Mouse (Mus musculus) midbrain, embryonic 14.5 days (tissue): ENCODE results near the gene Crispld2. TPM values are rescaled to one million over a fixed set of nuclear protein-coding genes. Genes with fewer than 3 reads are reported as not detected.

Experiments used
- ATAC-seq: fragments of 200-750 bp; cut with Nextera tagmentation; 2 replicates; pipeline ENCODE4 v1.8.0; 2017; ENCODE audit warnings: moderate number of reproducible peaks, moderate library complexity; ENCODE audit not compliant: low FRiP score, low TSS enrichment
- DNase-seq: peaks from one replicate; pipeline ENCODE4 v3.0.0-alpha.2; 2015
- H3K27ac ChIP-seq: fragments of 300-500 bp; sonication (generic); replicated peaks from 2 replicates; pipeline ENCODE4 v1.5.1; 2014; ENCODE audit warnings: mild to moderate bottlenecking, low read depth, low read length, moderate library complexity
- H3K27me3 ChIP-seq: fragments of 300-500 bp; sonication (generic); 2 replicates; pipeline ENCODE4 v1.6.1; 2014; ENCODE audit warnings: low read length, control low read depth, mixed read lengths; ENCODE audit not compliant: control insufficient read depth, insufficient read depth
- H3K36me3 ChIP-seq: fragments of 300-500 bp; sonication (generic); 2 replicates; pipeline ENCODE4 v1.6.1; 2014; ENCODE audit warnings: low read length, control low read depth; ENCODE audit not compliant: control insufficient read depth, insufficient read depth
- H3K4me1 ChIP-seq: fragments of 300-500 bp; sonication (generic); 2 replicates; pipeline ENCODE4 v1.6.1; 2014; ENCODE audit warnings: mild to moderate bottlenecking, antibody characterized with exemption, low read length, control low read depth; ENCODE audit not compliant: control insufficient read depth, insufficient read depth
- H3K4me2 ChIP-seq: fragments of 300-500 bp; sonication (generic); 2 replicates; pipeline ENCODE4 v1.6.1; 2014; ENCODE audit warnings: mild to moderate bottlenecking, low read length, moderate library complexity
- H3K4me3 ChIP-seq: fragments of 300-500 bp; sonication (generic); replicated peaks from 2 replicates; pipeline ENCODE4 v1.5.1; 2014; ENCODE audit warnings: low read depth, low read length
- H3K9ac ChIP-seq: fragments of 300-500 bp; sonication (generic); replicated peaks from 2 replicates; pipeline ENCODE4 v1.6.1; 2014; ENCODE audit warnings: mild to moderate bottlenecking, low read length, moderate library complexity
- H3K9me3 ChIP-seq: fragments of 300-500 bp; sonication (generic); 2 replicates; pipeline ENCODE4 v1.6.1; 2016; ENCODE audit warnings: low read length, control low read depth, mixed read lengths; ENCODE audit not compliant: control insufficient read depth
- WGBS: fragments of 180-500 bp; shearing (Covaris S2); extraction: QIAGEN DNeasy Blood & Tissue Kit; methylation state at CpG from one replicate; pipeline ENCODE4 v1.1.7; 2014; 5-methylcytosine and 5-hydroxymethylcytosine counted together
- polyA plus RNA-seq: library from polyadenylated mRNA; unstranded; fragments of >200 nt; fragmentation: Nextera tagmentation; extraction: Ambion mirVana; gene quantifications from 2 replicates; pipeline ENCODE4 v1.2.1, GENCODE M21; 2014

Gene Crispld2
- polyA plus RNA-seq, 1 experiment from 2014 or later: 1.1 TPM

DNA sequence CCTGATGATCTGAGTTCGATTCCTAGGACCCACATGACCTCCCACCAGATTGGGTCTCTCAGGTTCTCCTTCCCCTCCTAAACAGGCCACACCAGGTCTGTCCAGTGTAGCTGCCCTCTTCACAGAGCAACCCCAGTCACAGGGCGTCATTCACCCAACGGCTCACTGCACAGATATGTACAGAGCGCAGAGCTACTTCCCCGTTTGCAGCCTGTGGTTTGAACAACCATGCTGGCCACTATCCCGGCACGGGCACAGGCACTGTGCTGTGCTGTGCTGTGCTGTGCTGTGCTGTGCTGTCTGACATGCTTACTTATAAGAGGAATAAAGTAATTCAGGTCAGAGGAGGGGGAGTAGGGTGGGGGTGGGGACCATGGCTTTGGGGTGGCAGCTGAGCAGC is 24.2 kb downstream of the Crispld2 start:
- ATAC-seq (no peak), DNase-seq (no peak)
- H3K27me3 ChIP-seq: no peaks in the 10 kb centered on the region
- 85% methylated on average over 7 of the region's 7 CpGs for WGBS
- H3K4me3 ChIP-seq: no peak overlapping the region
- no peak overlapping the region for H3K27ac ChIP-seq
- H3K9me3 ChIP-seq: no peaks in the 10 kb centered on the region
- no peak overlapping the region for H3K9ac ChIP-seq
- no peak overlapping the region for H3K4me2 ChIP-seq
- H3K36me3 ChIP-seq: no peaks in the 10 kb centered on the region
- H3K4me1 ChIP-seq: 0 out of 2 replicates have a peak, but pooled peaks cover 5% of the 10 kb centered on the region

DNA sequence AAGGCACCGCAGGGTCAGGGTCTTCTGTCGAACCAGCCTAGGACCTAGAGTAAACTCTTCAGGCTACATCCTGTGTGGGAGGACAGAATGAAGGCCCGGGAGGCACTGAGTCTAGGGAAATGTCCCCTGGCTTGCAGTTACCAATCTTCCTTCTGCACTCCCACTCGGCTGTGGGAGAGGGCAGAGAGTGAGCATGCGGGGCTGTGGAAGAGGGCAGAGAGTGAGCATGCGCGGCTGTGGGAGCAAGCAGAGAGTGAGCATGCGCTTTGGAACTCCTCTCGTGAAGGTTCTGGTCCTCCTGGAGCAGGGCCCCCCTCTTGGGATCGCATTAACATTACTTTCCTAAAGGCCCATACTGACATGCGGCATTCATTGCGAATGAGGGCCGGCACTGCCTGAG is 25.1 kb downstream of the Crispld2 start:
- ATAC-seq: no peak
- Histone ChIP-seq H3K9me3 (no peaks in the 10 kb centered on the region), H3K27me3 (no peaks in the 10 kb centered on the region), H3K27ac (no peak overlapping the region), H3K9ac (no peak overlapping the region), H3K36me3 (no peaks in the 10 kb centered on the region), H3K4me1 (0 out of 2 replicates have a peak, but pooled peaks cover 5% of the 10 kb centered on the region), H3K4me3 (no peak overlapping the region), H3K4me2 (no peak overlapping the region)
- WGBS: 93% methylated on average over 13 of the region's 13 CpGs
- no peak for DNase-seq

DNA sequence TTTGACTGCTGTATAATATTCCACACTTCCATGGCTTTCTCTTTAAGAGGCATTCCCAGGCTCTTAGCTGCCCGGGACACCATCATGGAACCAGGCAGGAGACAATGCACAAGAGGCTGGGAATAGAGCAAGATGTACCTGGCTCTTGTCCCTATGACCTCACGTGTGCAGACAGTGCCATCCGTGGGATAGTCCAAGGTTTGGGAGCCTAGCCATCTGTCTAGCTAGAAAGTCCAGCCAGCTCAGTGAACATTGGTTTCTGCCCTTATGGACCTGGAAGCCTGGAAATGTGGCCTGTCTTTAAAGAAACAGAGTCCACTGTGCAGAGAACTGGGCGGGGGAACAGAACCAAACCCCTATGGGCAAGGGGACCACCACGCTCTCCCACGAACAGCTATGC is 25.5 kb downstream of the Crispld2 start:
- Histone ChIP-seq H3K9ac (no peak overlapping the region), H3K27ac (no peak overlapping the region), H3K4me2 (no peak overlapping the region), H3K4me3 (no peak overlapping the region), H3K27me3 (no peaks in the 10 kb centered on the region), H3K4me1 (0 out of 2 replicates have a peak, but pooled peaks cover 5% of the 10 kb centered on the region), H3K9me3 (no peaks in the 10 kb centered on the region), H3K36me3 (no peaks in the 10 kb centered on the region)
- DNase-seq (no peak), ATAC-seq (no peak)
- WGBS: 95% methylated on average over 6 of the region's 6 CpGs

DNA sequence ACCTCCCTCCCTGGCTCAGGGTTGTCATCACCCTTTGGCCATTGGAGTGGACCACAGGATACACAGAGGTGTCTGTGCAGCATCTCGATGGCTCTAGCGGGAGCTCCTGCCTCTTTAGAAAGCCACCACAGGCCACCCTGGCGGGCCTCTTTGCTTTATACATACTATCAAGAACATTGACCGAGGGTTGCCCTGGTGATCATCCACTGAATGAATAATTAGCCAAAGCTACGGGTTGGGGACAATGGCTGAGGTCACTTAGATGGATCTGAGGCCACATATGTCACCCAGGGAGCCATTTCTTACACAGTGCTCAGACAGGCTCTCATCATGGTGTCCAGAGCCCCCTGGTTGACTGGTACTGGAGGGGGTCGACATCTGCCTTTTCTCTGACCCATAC is 26.1 kb downstream of the Crispld2 start:
- H3K9me3 ChIP-seq: no peaks in the 10 kb centered on the region
- no peaks in the 10 kb centered on the region for H3K27me3 ChIP-seq
- H3K4me3 ChIP-seq: no peak overlapping the region
- no peak overlapping the region for H3K4me2 ChIP-seq
- DNase-seq (no peak), ATAC-seq (no peak)
- H3K27ac ChIP-seq: no peak overlapping the region
- H3K4me1 ChIP-seq: 0 out of 2 replicates have a peak, but pooled peaks cover 5% of the 10 kb centered on the region
- no peaks in the 10 kb centered on the region for H3K36me3 ChIP-seq
- 27% methylated on average over 6 of the region's 6 CpGs for WGBS
- H3K9ac ChIP-seq: no peak overlapping the region

DNA sequence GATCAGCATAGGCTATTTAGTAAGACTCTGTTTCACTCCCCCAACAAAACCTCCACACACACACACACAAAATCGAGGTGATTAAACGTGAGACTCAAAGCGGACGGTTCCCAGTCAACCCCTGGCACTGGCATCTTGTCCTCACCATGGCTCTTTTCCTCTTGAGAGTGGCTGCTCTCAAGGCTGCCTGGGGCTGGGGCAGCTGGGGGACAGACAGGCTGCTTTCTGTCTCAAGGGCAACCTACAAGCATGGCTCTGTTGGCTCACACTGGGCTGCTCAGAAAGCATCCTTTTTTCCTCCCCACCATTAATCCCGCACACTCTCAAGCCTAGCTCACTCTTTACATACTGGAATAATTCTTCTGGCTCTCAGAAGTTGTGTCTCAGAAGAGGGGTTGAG is 27.1 kb downstream of the Crispld2 start:
- Histone ChIP-seq H3K27me3 (no peaks in the 10 kb centered on the region), H3K9me3 (no peaks in the 10 kb centered on the region), H3K36me3 (no peaks in the 10 kb centered on the region), H3K4me3 (no peak overlapping the region), H3K27ac (no peak overlapping the region), H3K9ac (no peak overlapping the region), H3K4me1 (0 out of 2 replicates have a peak, but pooled peaks cover 5% of the 10 kb centered on the region), H3K4me2 (no peak overlapping the region)
- WGBS: 80% methylated on average over 5 of the region's 5 CpGs
- DNase-seq: no peak
- ATAC-seq: no peak

DNA sequence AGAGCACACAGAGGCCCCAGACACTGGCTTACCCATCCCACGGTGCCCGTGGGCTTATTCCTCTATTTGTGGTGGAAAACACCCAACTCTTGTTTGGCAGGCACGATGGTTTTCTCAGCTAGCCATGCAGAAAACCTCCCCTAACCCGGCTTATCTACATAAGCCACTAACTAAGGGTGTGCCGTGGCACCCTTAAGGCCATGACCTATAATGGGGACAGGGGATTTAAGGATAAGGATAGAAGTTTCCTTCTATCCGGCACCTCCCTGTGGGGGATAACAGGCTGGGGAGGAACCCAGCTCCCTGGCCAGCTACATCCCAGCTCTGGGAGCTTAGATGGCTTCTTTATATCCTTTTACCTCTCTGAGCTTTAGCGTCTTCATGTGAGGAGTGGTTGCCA is 28.1 kb downstream of the Crispld2 start:
- H3K4me2 ChIP-seq: no peak overlapping the region
- WGBS: 71% methylated on average over 7 of the region's 7 CpGs

DNA sequence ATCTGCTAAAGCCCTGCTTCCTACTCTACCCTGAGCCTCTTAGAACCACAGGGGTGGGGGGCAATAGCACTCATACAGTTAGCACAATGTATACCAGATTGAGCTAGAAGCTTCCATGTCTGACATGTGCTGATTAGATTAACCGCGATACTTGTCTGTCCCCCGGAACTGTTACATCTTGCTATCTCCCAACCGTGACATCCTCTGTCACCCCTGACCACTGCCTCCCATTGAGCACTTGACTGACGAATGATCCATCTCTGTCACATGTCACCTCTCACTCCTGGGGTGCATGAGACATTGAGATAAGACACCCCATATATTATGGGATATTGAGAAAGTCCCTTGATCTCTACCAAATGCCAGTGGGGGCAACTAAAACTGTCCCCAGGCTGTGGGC is 34.0 kb downstream of the Crispld2 start:
- no peaks in the 10 kb centered on the region for H3K9me3 ChIP-seq
- no peak overlapping the region for H3K9ac ChIP-seq
- H3K36me3 ChIP-seq: no peaks in the 10 kb centered on the region
- no peaks in the 10 kb centered on the region for H3K27me3 ChIP-seq
- H3K4me3 ChIP-seq: no peak overlapping the region
- no peak overlapping the region for H3K4me2 ChIP-seq
- WGBS: 86% methylated on average over 5 of the region's 5 CpGs
- no peaks in the 10 kb centered on the region for H3K4me1 ChIP-seq
- DNase-seq: no peak
- ATAC-seq: no peak
- H3K27ac ChIP-seq: no peak overlapping the region

More for the DNA sequence above, 28.1 kb downstream of the Crispld2 start:
- Histone ChIP-seq H3K27me3 (no peaks in the 10 kb centered on the region), H3K27ac (no peak overlapping the region), H3K36me3 (no peaks in the 10 kb centered on the region), H3K9me3 (no peaks in the 10 kb centered on the region), H3K4me1 (0 out of 2 replicates have a peak, but pooled peaks cover 5% of the 10 kb centered on the region), H3K9ac (no peak overlapping the region), H3K4me3 (no peak overlapping the region)
- no peak for DNase-seq
- no peak for ATAC-seq

DNA sequence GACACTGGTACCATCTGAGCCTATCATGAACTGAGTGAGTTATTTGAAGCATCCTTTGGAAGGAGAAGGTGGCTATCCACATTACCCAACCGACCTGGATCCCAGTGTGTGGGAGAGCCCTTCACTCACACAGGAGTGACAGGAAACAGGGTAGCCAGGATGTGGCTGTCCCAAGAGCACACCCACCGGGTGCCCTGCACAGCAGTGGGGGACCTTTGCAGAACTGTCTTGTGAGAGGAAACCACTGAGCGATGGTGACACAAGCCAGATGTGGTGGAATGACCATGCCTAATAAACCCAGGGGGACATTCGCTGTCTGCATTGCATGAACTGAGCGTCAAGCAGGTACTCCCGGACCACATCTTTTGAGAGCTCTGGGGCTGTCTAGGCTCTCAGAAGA is 34.8 kb downstream of the Crispld2 start:
- no peaks in the 10 kb centered on the region for H3K36me3 ChIP-seq
- WGBS: 89% methylated on average over 6 of the region's 6 CpGs
- no peak overlapping the region for H3K4me2 ChIP-seq
- H3K9me3 ChIP-seq: no peaks in the 10 kb centered on the region
- no peak overlapping the region for H3K4me3 ChIP-seq
- ATAC-seq (no peak), DNase-seq (no peak)
- no peaks in the 10 kb centered on the region for H3K27me3 ChIP-seq
- H3K27ac ChIP-seq: no peak overlapping the region
- H3K9ac ChIP-seq: no peak overlapping the region
- no peaks in the 10 kb centered on the region for H3K4me1 ChIP-seq

DNA sequence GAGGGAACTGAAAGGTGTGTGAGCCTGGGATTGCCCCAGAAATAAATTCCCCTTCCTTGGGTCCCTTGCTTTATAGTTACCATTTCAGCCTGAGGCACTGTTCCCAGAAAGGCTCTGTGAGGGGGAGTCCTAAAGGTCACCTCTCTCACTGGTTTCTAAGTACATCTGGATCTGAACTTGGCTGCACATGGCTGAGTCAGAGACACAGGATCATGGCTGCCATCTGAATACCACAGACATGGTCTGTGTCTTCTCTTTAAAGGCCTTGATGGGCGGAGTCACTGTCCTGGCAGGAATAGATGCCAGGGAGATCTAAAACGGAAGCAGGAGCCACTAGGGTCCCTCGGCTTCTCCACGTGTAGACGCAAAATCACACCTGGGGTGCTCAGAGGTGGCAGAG is 38.2 kb downstream of the Crispld2 start:
- ATAC-seq (no peak), DNase-seq (no peak)
- Histone ChIP-seq H3K9ac (no peak overlapping the region), H3K9me3 (no peaks in the 10 kb centered on the region), H3K4me2 (no peak overlapping the region), H3K4me3 (no peak overlapping the region), H3K36me3 (no peaks in the 10 kb centered on the region), H3K27ac (no peak overlapping the region), H3K27me3 (no peaks in the 10 kb centered on the region), H3K4me1 (no peaks in the 10 kb centered on the region)
- WGBS: 78% methylated on average over 5 of the region's 5 CpGs
